ENCODE assay signal across 7 mouse cellular contexts in genomic region chr17:56613236-56613844, GRCm38 (mm10). TPM values are rescaled to one million over a fixed set of nuclear protein-coding genes. Genes with fewer than 3 reads are reported as not detected.
DNase-seq lines count a peak whose midpoint lies in the region; ATAC-seq lines count a peak whose summit lies in the region.

Gene Rpl36, plus strand, starts transcription at chr17:56613416.

- peak; percentile 52 for ATAC-seq in intestine, embryonic 16.5 days
- ATAC-seq in midbrain, embryonic 11.5 days (ENCODE audit: low FRiP score) = peak; percentile 59

- no peaks in the 10 kb centered on the region for H3K27me3 ChIP-seq in intestine, embryonic 16.5 days (replicated peaks; ENCODE audit: control insufficient read depth, insufficient read depth, low read length)
- no peaks in the 10 kb centered on the region for H3K27me3 ChIP-seq in midbrain, embryonic 11.5 days (ENCODE audit: control insufficient read depth, insufficient read depth, low read length)

- intact Hi-C loops in left cerebral cortex, postnatal 36 days (cut with DNase I) = loop anchor here (2.0 to 5.0 kb wide), 3 partner anchors 13 to 149 kb away; partner anchors contain the start of genes Dus3l and Lonp1

- peak within 1 kb of the TSS; percentile 73 for H3K4me3 ChIP-seq in intestine, embryonic 16.5 days (ENCODE audit: low read length)
- H3K4me3 ChIP-seq in midbrain, embryonic 11.5 days (ENCODE audit: low read depth, low read length) = peak within 1 kb of the TSS; percentile 79

- H3K9ac ChIP-seq in intestine, embryonic 16.5 days (ENCODE audit: low read depth, low read length) = peak within 1 kb of the TSS; percentile 84
- H3K9ac ChIP-seq in midbrain, embryonic 11.5 days (ENCODE audit: low read length) = peak within 1 kb of the TSS; percentile 84

- WGBS in intestine, embryonic 16.5 days = under 1% methylated on average over 52 of the region's 52 CpGs
- under 1% methylated on average over 52 of the region's 52 CpGs for WGBS in midbrain, embryonic 11.5 days

- peak; percentile 97 for DNase-seq in adrenal gland, adult 2 months
- peak; percentile 85 for DNase-seq in embryo, embryonic 11.5 days (ENCODE audit: low read depth, low spot score)
- DNase-seq in gastrocnemius, postnatal 4 days (ENCODE audit: low spot score in 2 of 2) = peak; percentile 90 to 94
- peak; percentile 97 for DNase-seq in left cerebral cortex, postnatal 36 days (ENCODE audit: low spot score in 2 of 2)
- DNase-seq in midbrain, embryonic 11.5 days (ENCODE audit: low spot score, missing footprints) = peak; percentile 100
- DNase-seq in skeletal muscle tissue, adult 2 months (ENCODE audit: low read depth, low spot score) = peak; percentile 88

- H3K4me2 ChIP-seq in intestine, embryonic 16.5 days (ENCODE audit: low read depth, low read length) = peak within 1 kb of the TSS; percentile 92
- H3K4me2 ChIP-seq in midbrain, embryonic 11.5 days = peak within 1 kb of the TSS; percentile 85

- peaks cover 28% of the 10 kb centered on the region for H3K4me1 ChIP-seq in intestine, embryonic 16.5 days (ENCODE audit: control insufficient read depth, insufficient read depth, low read length)
- peaks cover 28% of the 10 kb centered on the region for H3K4me1 ChIP-seq in midbrain, embryonic 11.5 days (ENCODE audit: control insufficient read depth, insufficient read depth, low read length)

- no peaks in the 10 kb centered on the region for H3K9me3 ChIP-seq in intestine, embryonic 16.5 days (ENCODE audit: control insufficient read depth, low read length)
- no peaks in the 10 kb centered on the region for H3K9me3 ChIP-seq in midbrain, embryonic 11.5 days (ENCODE audit: control insufficient read depth, low read length)

- peak within 1 kb of the TSS; percentile 86 for H3K27ac ChIP-seq in intestine, embryonic 16.5 days (ENCODE audit: low read length)
- peak within 1 kb of the TSS; percentile 42 for H3K27ac ChIP-seq in midbrain, embryonic 11.5 days (ENCODE audit: low read depth, low read length)

- peaks cover 3% of the 10 kb centered on the region; the same call in 1 of the 2 replicates for H3K36me3 ChIP-seq in intestine, embryonic 16.5 days (ENCODE audit: control insufficient read depth, insufficient read depth, low read length)
- peaks cover 12% of the 10 kb centered on the region for H3K36me3 ChIP-seq in midbrain, embryonic 11.5 days (ENCODE audit: control insufficient read depth, insufficient read depth, low read length)

RNA-seq across cellular contexts. Expression of gene Rpl36, which starts in this region (rescaled TPM):
- 100 to 1,000 TPM; 720 to 828 TPM for total RNA-seq in adrenal gland, adult 2 months (2021)
- 1,273 and 1,721 TPM in 2 replicates for polyA plus RNA-seq in adrenal gland, adult 2 months (2012; rRNA removed)
- total RNA-seq in gastrocnemius, postnatal 4 days (2021) = 1,000 to 10,000 TPM; 1,009 to 1,061 TPM
- 1,705 and 1,833 TPM in 2 replicates for polyA plus RNA-seq in intestine, embryonic 16.5 days (2015; fragmentation: Nextera tagmentation; extraction: Ambion mirVana)
- total RNA-seq in left cerebral cortex, postnatal 36 days (2021) = 100 to 1,000 TPM; 343 to 401 TPM
- 1,209 and 1,332 TPM in 2 replicates for polyA plus RNA-seq in midbrain, embryonic 11.5 days (2014; fragmentation: Nextera tagmentation; extraction: Ambion mirVana)

Comparison
In these comparisons a context has a peak if more than half of its experiments do, and no peak if none do; other contexts are left out.
1. Peak in every context shown above with its lines: DNase-seq, ATAC-seq, H3K4me3 ChIP-seq and H3K27ac ChIP-seq.